ENCODE assay signal across 27 mouse cellular contexts in genomic region chr1:174434121-174434520, GRCm38 (mm10). TPM values are rescaled to one million over a fixed set of nuclear protein-coding genes. Genes with fewer than 3 reads are reported as not detected.
"Had no signal": no experiment of that assay in that cellular context is flagged by ENCODE, and none has a peak within 500 bp of the region (broad histone marks: within the 10 kb centered on the region; RNA-seq: fewer than 3 reads in every experiment).

No protein-coding gene starts in this region.

- DNase-seq: lung, adult 18-20 months; lung, embryonic 14.5 days; lung, postnatal 10 days; lung, postnatal 4 days; midbrain, embryonic 14.5 days; retina, postnatal 1 day; right cerebral cortex, adult 18-20 months; right cerebral cortex, postnatal 25 days; right cerebral cortex, postnatal 4 days; spleen, adult 18-20 months; thymus, adult 2 months; thymus, postnatal 14 days; thymus, postnatal 36 days had no signal

- H3K4me3 ChIP-seq: midbrain, embryonic 10.5 days; midbrain, embryonic 12.5 days; myocyte; neural tube, embryonic 13.5 days; neural tube, embryonic 15.5 days; stomach, embryonic 15.5 days had no signal

- H3K4me2 ChIP-seq: lung, embryonic 14.5 days; midbrain, embryonic 12.5 days; neural tube, embryonic 13.5 days; neural tube, embryonic 15.5 days; stomach, embryonic 15.5 days had no signal

- H3K27ac ChIP-seq: midbrain, embryonic 10.5 days; midbrain, embryonic 12.5 days; neural tube, embryonic 13.5 days; neural tube, embryonic 15.5 days; stomach, embryonic 15.5 days; stomach, postnatal 0 days had no signal

- H3K36me3 ChIP-seq: midbrain, embryonic 10.5 days; midbrain, embryonic 12.5 days; neural tube, embryonic 13.5 days; neural tube, embryonic 15.5 days; stomach, embryonic 15.5 days had no signal

- ATAC-seq: midbrain, embryonic 16.5 days had no signal

- H3K9me3 ChIP-seq: midbrain, embryonic 10.5 days; midbrain, embryonic 12.5 days; neural tube, embryonic 13.5 days; neural tube, embryonic 15.5 days; stomach, embryonic 15.5 days had no signal

- H3K27me3 ChIP-seq: midbrain, embryonic 12.5 days; neural tube, embryonic 13.5 days; neural tube, embryonic 15.5 days; stomach, embryonic 15.5 days had no signal

- H3K4me1 ChIP-seq: midbrain, embryonic 10.5 days; midbrain, embryonic 12.5 days; neural tube, embryonic 13.5 days; neural tube, embryonic 15.5 days; stomach, embryonic 15.5 days had no signal

- H3K9ac ChIP-seq: lung, embryonic 14.5 days; midbrain, embryonic 12.5 days; neural tube, embryonic 13.5 days; neural tube, embryonic 15.5 days; stomach, embryonic 15.5 days had no signal

RNA-seq across cellular contexts. Expression of gene Olfr220, which starts 7.8 kb away (rescaled TPM):
- total RNA-seq: megakaryocyte-erythroid progenitor cell, adult 5-6 weeks had no signal
- polyA plus RNA-seq: liver, embryonic 16.5 days; lung, embryonic 14.5 days; lung, embryonic 16.5 days; midbrain, embryonic 10.5 days; midbrain, embryonic 12.5 days; midbrain, embryonic 14.5 days; midbrain, embryonic 16.5 days; myocyte; neural tube, embryonic 11.5 days; neural tube, embryonic 13.5 days; neural tube, embryonic 15.5 days; small intestine, adult 2 months; stomach, embryonic 15.5 days; stomach, postnatal 0 days; testis, adult 2 months; thymus, adult 2 months had no signal

RNA-seq across cellular contexts. Expression of gene Olfr414, which starts 10.3 kb away (rescaled TPM):
- polyA plus RNA-seq: liver, embryonic 16.5 days; lung, embryonic 14.5 days; lung, embryonic 16.5 days; midbrain, embryonic 10.5 days; midbrain, embryonic 12.5 days; midbrain, embryonic 14.5 days; midbrain, embryonic 16.5 days; myocyte; neural tube, embryonic 11.5 days; neural tube, embryonic 13.5 days; neural tube, embryonic 15.5 days; small intestine, adult 2 months; stomach, embryonic 15.5 days; stomach, postnatal 0 days; testis, adult 2 months; thymus, adult 2 months had no signal

RNA-seq across cellular contexts. Expression of gene Olfr248, which starts 43.3 kb away (rescaled TPM):
- polyA plus RNA-seq: liver, embryonic 16.5 days; lung, embryonic 14.5 days; lung, embryonic 16.5 days; midbrain, embryonic 10.5 days; midbrain, embryonic 12.5 days; midbrain, embryonic 14.5 days; midbrain, embryonic 16.5 days; myocyte; neural tube, embryonic 11.5 days; neural tube, embryonic 13.5 days; neural tube, embryonic 15.5 days; small intestine, adult 2 months; stomach, embryonic 15.5 days; stomach, postnatal 0 days; testis, adult 2 months; thymus, adult 2 months had no signal
